In genomic region chr2:18030581-18030980, GRCm38 (mm10) we compare ENCODE assay signal across 12 mouse cellular contexts. TPM values are rescaled to one million over a fixed set of nuclear protein-coding genes. Genes with fewer than 3 reads are reported as not detected.
DNase-seq lines count a peak whose midpoint lies in the region; ATAC-seq and TF ChIP-seq lines count a peak whose summit lies in the region.
"Had no signal": no experiment of that assay in that cellular context is flagged by ENCODE, and none has a peak within 500 bp of the region (broad histone marks: within the 10 kb centered on the region; RNA-seq: fewer than 3 reads in every experiment).

No protein-coding gene starts in this region.

- H3K9me3 ChIP-seq in kidney, postnatal 0 days (replicated peaks; ENCODE audit: low read length): no peaks in the 10 kb centered on the region
- H3K9me3 ChIP-seq in embryonic facial prominence, embryonic 12.5 days: no peaks in the 10 kb centered on the region
- no peaks in the 10 kb centered on the region for H3K9me3 ChIP-seq in midbrain, embryonic 15.5 days
- no peaks in the 10 kb centered on the region for H3K9me3 ChIP-seq in liver, embryonic 12.5 days (replicated peaks)
- H3K9me3 ChIP-seq: G1E had no signal

- no peak overlapping the region for H3K27ac ChIP-seq in kidney, postnatal 0 days
- H3K27ac ChIP-seq in embryonic facial prominence, embryonic 12.5 days: no peak overlapping the region
- no peak overlapping the region for H3K27ac ChIP-seq in midbrain, embryonic 15.5 days
- H3K27ac ChIP-seq in liver, embryonic 12.5 days: no peak overlapping the region
- no peak overlapping the region for H3K27ac ChIP-seq in gastrocnemius, adult 2 months

- ATAC-seq in kidney, postnatal 0 days (replicated peaks; ENCODE audit: low FRiP score, low read depth): no peak
- ATAC-seq in embryonic facial prominence, embryonic 12.5 days (ENCODE audit: insufficient number of reproducible peaks, insufficient read depth, low FRiP score, low TSS enrichment): no peak
- no peak for ATAC-seq in midbrain, embryonic 15.5 days (replicated peaks)
- ATAC-seq in liver, embryonic 12.5 days: no peak

- H3K36me3 ChIP-seq in kidney, postnatal 0 days (ENCODE audit: insufficient read depth, low read length): no peaks in the 10 kb centered on the region
- no peaks in the 10 kb centered on the region for H3K36me3 ChIP-seq in embryonic facial prominence, embryonic 12.5 days
- H3K36me3 ChIP-seq in midbrain, embryonic 15.5 days (replicated peaks): no peaks in the 10 kb centered on the region
- no peaks in the 10 kb centered on the region for H3K36me3 ChIP-seq in liver, embryonic 12.5 days
- H3K36me3 ChIP-seq: G1E had no signal

- no peak overlapping the region for H3K4me3 ChIP-seq in kidney, postnatal 0 days (replicated peaks; ENCODE audit: low read depth, low read length)
- H3K4me3 ChIP-seq in embryonic facial prominence, embryonic 12.5 days: no peak overlapping the region
- no peak overlapping the region for H3K4me3 ChIP-seq in midbrain, embryonic 15.5 days
- no peak overlapping the region for H3K4me3 ChIP-seq in liver, embryonic 12.5 days
- no peak overlapping the region for H3K4me3 ChIP-seq in gastrocnemius, adult 2 months

- no peak for TF ChIP-seq CTCF in kidney, postnatal 0 days (IDR thresholded peaks at IDR 0.05; ENCODE audit: low read depth)
- no peak for TF ChIP-seq CTCF in gastrocnemius, adult 2 months (IDR thresholded peaks at IDR 0.05)

- no peak overlapping the region for H3K9ac ChIP-seq in kidney, postnatal 0 days (ENCODE audit: low read depth, low read length)
- no peak overlapping the region for H3K9ac ChIP-seq in embryonic facial prominence, embryonic 12.5 days
- no peak overlapping the region for H3K9ac ChIP-seq in midbrain, embryonic 15.5 days
- no peak overlapping the region for H3K9ac ChIP-seq in liver, embryonic 12.5 days

- H3K4me1 ChIP-seq in kidney, postnatal 0 days (replicated peaks; ENCODE audit: insufficient read depth, low read length): peaks cover 18% of the 10 kb centered on the region
- peaks cover 57% of the 10 kb centered on the region for H3K4me1 ChIP-seq in embryonic facial prominence, embryonic 12.5 days
- H3K4me1 ChIP-seq in midbrain, embryonic 15.5 days: peaks cover 57% of the 10 kb centered on the region
- peaks cover 52% of the 10 kb centered on the region for H3K4me1 ChIP-seq in liver, embryonic 12.5 days

- H3K4me2 ChIP-seq in kidney, postnatal 0 days (ENCODE audit: low read length): peak overlapping the region; percentile 78
- peak overlapping the region; percentile 89 for H3K4me2 ChIP-seq in embryonic facial prominence, embryonic 12.5 days (replicated peaks)
- peak overlapping the region; percentile 69 for H3K4me2 ChIP-seq in midbrain, embryonic 15.5 days
- H3K4me2 ChIP-seq in liver, embryonic 12.5 days: no peak overlapping the region

- no peak for DNase-seq in kidney, postnatal 0 days (ENCODE audit: low spot score)
- DNase-seq in kidney, postnatal 36 days: no peak
- DNase-seq in heart, postnatal 10 days: peak; percentile 20 to 25
- no peak for DNase-seq in gastrocnemius, adult 2 months
- DNase-seq: adrenal gland, postnatal 25 days; left cerebral cortex, postnatal 4 days; thymus, postnatal 4 days had no signal

- WGBS in kidney, postnatal 0 days: 54% methylated on average over 8 of the region's 8 CpGs
- 26% methylated on average over 8 of the region's 8 CpGs for WGBS in embryonic facial prominence, embryonic 12.5 days
- WGBS in midbrain, embryonic 15.5 days: 35% methylated on average over 8 of the region's 8 CpGs
- WGBS in liver, embryonic 12.5 days (ENCODE audit: insufficient replicate concordance): 51% methylated on average over 8 of the region's 8 CpGs

- intact Hi-C loops in heart, postnatal 10 days (cut with DNase I): loop anchor here (5.0 kb wide), 1 partner anchor 557 kb away; no protein-coding TSS in a partner anchor
- intact Hi-C loops in gastrocnemius, adult 2 months (cut with DNase I): loop anchor here (2.0 kb wide), 1 partner anchor 16 kb away; no protein-coding TSS in a partner anchor

- H3K27me3 ChIP-seq in kidney, postnatal 0 days (ENCODE audit: insufficient read depth, low read length): no peaks in the 10 kb centered on the region
- no peaks in the 10 kb centered on the region for H3K27me3 ChIP-seq in embryonic facial prominence, embryonic 12.5 days
- no peaks in the 10 kb centered on the region for H3K27me3 ChIP-seq in midbrain, embryonic 15.5 days (replicated peaks)
- H3K27me3 ChIP-seq in liver, embryonic 12.5 days (replicated peaks): peaks cover 88% of the 10 kb centered on the region

RNA-seq across cellular contexts. Expression of gene A930004D18Rik, which starts 7.0 kb away (rescaled TPM):
- polyA plus RNA-seq in kidney, postnatal 0 days (2015; fragmentation: Nextera tagmentation; extraction: Ambion mirVana): 14.9 and 17.9 TPM in 2 replicates
- polyA plus RNA-seq in embryonic facial prominence, embryonic 12.5 days (2016; fragmentation: Nextera tagmentation; extraction: Ambion mirVana): 16.4 and 18.7 TPM in 2 replicates
- 1 to 10 TPM; 3.0 to 4.2 TPM for total RNA-seq in heart, postnatal 10 days (2021)
- 8.1 and 11.8 TPM in 2 replicates for polyA plus RNA-seq in midbrain, embryonic 15.5 days (2015; fragmentation: Nextera tagmentation; extraction: Ambion mirVana)
- 2.7 and 2.8 TPM in 2 replicates for polyA plus RNA-seq in liver, embryonic 12.5 days (2016; fragmentation: Nextera tagmentation; extraction: Ambion mirVana)
- total RNA-seq in gastrocnemius, adult 2 months (2021): under 1 TPM; 0.20 to 0.59 TPM

RNA-seq across cellular contexts. Expression of gene Skida1, which starts 18.3 kb away (rescaled TPM):
- 7.7 and 7.8 TPM in 2 replicates for polyA plus RNA-seq in kidney, postnatal 0 days (2015; fragmentation: Nextera tagmentation; extraction: Ambion mirVana)
- polyA plus RNA-seq in embryonic facial prominence, embryonic 12.5 days (2016; fragmentation: Nextera tagmentation; extraction: Ambion mirVana): 14.2 and 14.7 TPM in 2 replicates
- total RNA-seq in heart, postnatal 10 days (2021): 1 to 10 TPM; 4.8 to 5.7 TPM
- 8.1 and 9.0 TPM in 2 replicates for polyA plus RNA-seq in midbrain, embryonic 15.5 days (2015; fragmentation: Nextera tagmentation; extraction: Ambion mirVana)
- 1.0 and 1.2 TPM in 2 replicates for polyA plus RNA-seq in liver, embryonic 12.5 days (2016; fragmentation: Nextera tagmentation; extraction: Ambion mirVana)
- under 1 TPM; 0.14 to 0.46 TPM for total RNA-seq in gastrocnemius, adult 2 months (2021)
- total RNA-seq: monocyte, adult 5-6 weeks had no signal

RNA-seq across cellular contexts. Expression of gene Mllt10, which starts 24.5 kb away (rescaled TPM):
- 48.9 and 49.2 TPM in 2 replicates for polyA plus RNA-seq in kidney, postnatal 0 days (2015; fragmentation: Nextera tagmentation; extraction: Ambion mirVana)
- 69.9 and 73.8 TPM in 2 replicates for polyA plus RNA-seq in embryonic facial prominence, embryonic 12.5 days (2016; fragmentation: Nextera tagmentation; extraction: Ambion mirVana)
- 10 to 100 TPM; 40.6 to 43.1 TPM for total RNA-seq in heart, postnatal 10 days (2021)
- polyA plus RNA-seq in midbrain, embryonic 15.5 days (2015; fragmentation: Nextera tagmentation; extraction: Ambion mirVana): 49.9 and 53.1 TPM in 2 replicates
- polyA plus RNA-seq in liver, embryonic 12.5 days (2016; fragmentation: Nextera tagmentation; extraction: Ambion mirVana): 39.2 and 40.1 TPM in 2 replicates
- total RNA-seq in gastrocnemius, adult 2 months (2021): 10 to 100 TPM; 24.0 to 24.1 TPM

RNA-seq across cellular contexts. Expression of gene H2al2a, which starts 33.8 kb away (rescaled TPM):
- polyA plus RNA-seq in kidney, postnatal 0 days (2015; fragmentation: Nextera tagmentation; extraction: Ambion mirVana): not detected in 2 replicates
- polyA plus RNA-seq in embryonic facial prominence, embryonic 12.5 days (2016; fragmentation: Nextera tagmentation; extraction: Ambion mirVana): not detected in 2 replicates
- total RNA-seq in heart, postnatal 10 days (2021): not detected
- not detected in 2 replicates for polyA plus RNA-seq in midbrain, embryonic 15.5 days (2015; fragmentation: Nextera tagmentation; extraction: Ambion mirVana)
- not detected in 2 replicates for polyA plus RNA-seq in liver, embryonic 12.5 days (2016; fragmentation: Nextera tagmentation; extraction: Ambion mirVana)
- total RNA-seq in gastrocnemius, adult 2 months (2021): not detected
- total RNA-seq: adrenal gland, postnatal 25 days; G1E; left cerebral cortex, postnatal 4 days had no signal
- polyA plus RNA-seq: G1E had no signal

Comparison
In these comparisons a context has a peak if more than half of its experiments do, and no peak if none do; other contexts are left out.
1. DNase-seq: peak in heart, postnatal 10 days (2 of 2); none in kidney, postnatal 0 days (single experiment), kidney, postnatal 36 days (0 of 2) and gastrocnemius, adult 2 months (single experiment).